Mouse (Mus musculus) intestine, postnatal 0 days (tissue): ENCODE data around the gene Tbcd. TPM values are rescaled to one million over a fixed set of nuclear protein-coding genes. Genes with fewer than 3 reads are reported as not detected.

ENCODE experiments used
- ATAC-seq: fragments of 200-750 bp; cut with Nextera tagmentation; 2 replicates; pipeline ENCODE4 v1.8.0; 2017; ENCODE audit warnings: mild to moderate bottlenecking, moderate TSS enrichment, moderate library complexity
- H3K27ac ChIP-seq: fragments of 300-500 bp; sonication (generic); 2 replicates; pipeline ENCODE4 v1.5.1; 2014; ENCODE audit warnings: mild to moderate bottlenecking, low read depth, low read length, moderate library complexity
- H3K27me3 ChIP-seq: fragments of 300-500 bp; sonication (generic); replicated peaks from 2 replicates; pipeline ENCODE4 v1.6.1; 2014; ENCODE audit warnings: low read length, mixed read lengths; ENCODE audit not compliant: control insufficient read depth, insufficient read depth
- H3K36me3 ChIP-seq: fragments of 300-500 bp; sonication (generic); 2 replicates; pipeline ENCODE4 v1.6.1; 2014; ENCODE audit warnings: mild to moderate bottlenecking, moderate library complexity; ENCODE audit not compliant: control insufficient read depth, insufficient read depth
- H3K4me1 ChIP-seq: fragments of 300-500 bp; sonication (generic); replicated peaks from 2 replicates; pipeline ENCODE4 v1.6.1; 2014; ENCODE audit warnings: antibody characterized with exemption, low read length, mixed read lengths; ENCODE audit not compliant: control insufficient read depth, insufficient read depth
- H3K4me2 ChIP-seq: fragments of 300-500 bp; sonication (generic); replicated peaks from 2 replicates; pipeline ENCODE4 v1.6.1; 2014; ENCODE audit warnings: low read depth, mild to moderate bottlenecking, moderate library complexity
- H3K4me3 ChIP-seq: fragments of 300-500 bp; sonication (generic); 2 replicates; pipeline ENCODE4 v1.5.1; 2014; ENCODE audit warnings: low read depth, low read length
- H3K9ac ChIP-seq: fragments of 300-500 bp; sonication (generic); 2 replicates; pipeline ENCODE4 v1.6.1; 2014; ENCODE audit warnings: mild to moderate bottlenecking, low read depth, low read length
- H3K9me3 ChIP-seq: fragments of 300-500 bp; sonication (generic); 2 replicates; pipeline ENCODE4 v1.6.1; 2016; ENCODE audit warnings: mixed run types; ENCODE audit not compliant: control insufficient read depth
- CTCF ChIP-seq: sonication (generic); IDR thresholded peaks from 2 replicates; pipeline ENCODE4 v1.5.1; 2016; ENCODE audit warnings: low read depth, mild to moderate bottlenecking, control low read depth, antibody characterized with exemption, moderate library complexity
- WGBS: fragments of 180-500 bp; shearing (Covaris S2); extraction: QIAGEN DNeasy Blood & Tissue Kit; methylation state at CpG from one replicate; pipeline ENCODE4 v1.1.7; 2014; 5-methylcytosine and 5-hydroxymethylcytosine counted together
- polyA plus RNA-seq: library from polyadenylated mRNA; unstranded; fragments of >200 nt; fragmentation: Nextera tagmentation; extraction: Ambion mirVana; gene quantifications from 2 replicates; pipeline ENCODE4 v1.2.1, GENCODE M21; 2015

The Tbcd gene
- polyA plus RNA-seq, 1 experiment from 2014 or later = 29.9 TPM

GRCm38 (mm10) chr11:121641501-121642145, 189.9 kb downstream of the Tbcd start:
- H3K27ac ChIP-seq = no peak overlapping the region
- no peaks in the 10 kb centered on the region for H3K27me3 ChIP-seq
- no peak for TF ChIP-seq CTCF
- no peak overlapping the region for H3K4me3 ChIP-seq
- H3K36me3 ChIP-seq = peaks cover 33% of the 10 kb centered on the region
- WGBS = 86% methylated on average over 2 of the region's 2 CpGs
- ATAC-seq = no peak
- no peak overlapping the region for H3K9ac ChIP-seq
- H3K4me2 ChIP-seq = no peak overlapping the region
- no peaks in the 10 kb centered on the region for H3K9me3 ChIP-seq
- H3K4me1 ChIP-seq = no peaks in the 10 kb centered on the region

GRCm38 (mm10) chr11:121645394-121645793, 193.6 kb downstream of the Tbcd start:
- WGBS = 93% methylated on average over 6 of the region's 6 CpGs
- no peak overlapping the region for H3K9ac ChIP-seq
- H3K36me3 ChIP-seq = peaks cover 16% of the 10 kb centered on the region; the same call in 1 of the 2 replicates

GRCm38 (mm10) chr11:121647321-121647720, 195.6 kb downstream of the Tbcd start:
- no peak for TF ChIP-seq CTCF

More at GRCm38 (mm10) chr11:121645394-121645793, 193.6 kb downstream of the Tbcd start:
- Histone ChIP-seq H3K4me1 (no peaks in the 10 kb centered on the region), H3K4me3 (no peak overlapping the region), H3K4me2 (no peak overlapping the region), H3K27me3 (no peaks in the 10 kb centered on the region), H3K27ac (no peak overlapping the region), H3K9me3 (no peaks in the 10 kb centered on the region)
- no peak for ATAC-seq
- no peak for TF ChIP-seq CTCF

GRCm38 (mm10) chr11:121648166-121648565, 196.4 kb downstream of the Tbcd start:
- H3K9ac ChIP-seq = no peak overlapping the region
- no peaks in the 10 kb centered on the region for H3K9me3 ChIP-seq
- no peak overlapping the region for H3K4me2 ChIP-seq
- 91% methylated on average over 5 of the region's 5 CpGs for WGBS
- H3K4me1 ChIP-seq = no peaks in the 10 kb centered on the region
- no peaks in the 10 kb centered on the region for H3K27me3 ChIP-seq
- no peak overlapping the region for H3K4me3 ChIP-seq
- ATAC-seq = no peak
- H3K36me3 ChIP-seq = peaks cover 14% of the 10 kb centered on the region
- no peak overlapping the region for H3K27ac ChIP-seq
- TF ChIP-seq CTCF = no peak

More at GRCm38 (mm10) chr11:121647321-121647720, 195.6 kb downstream of the Tbcd start:
- no peaks in the 10 kb centered on the region for H3K27me3 ChIP-seq
- H3K36me3 ChIP-seq = peaks cover 17% of the 10 kb centered on the region
- H3K4me2 ChIP-seq = no peak overlapping the region
- WGBS = 75% methylated on average over 9 of the region's 9 CpGs
- no peaks in the 10 kb centered on the region for H3K9me3 ChIP-seq
- H3K4me1 ChIP-seq = no peaks in the 10 kb centered on the region
- no peak overlapping the region for H3K27ac ChIP-seq
- ATAC-seq = no peak
- no peak overlapping the region for H3K9ac ChIP-seq
- H3K4me3 ChIP-seq = no peak overlapping the region

GRCm38 (mm10) chr11:121649900-121650299, 198.2 kb downstream of the Tbcd start:
- Histone ChIP-seq H3K4me1 (no peaks in the 10 kb centered on the region), H3K36me3 (peaks cover 14% of the 10 kb centered on the region), H3K4me3 (no peak overlapping the region), H3K27ac (no peak overlapping the region), H3K9me3 (no peaks in the 10 kb centered on the region), H3K4me2 (no peak overlapping the region), H3K9ac (no peak overlapping the region), H3K27me3 (no peaks in the 10 kb centered on the region)
- ATAC-seq = no peak
- TF ChIP-seq CTCF = peak; percentile 69
- WGBS = 58% methylated on average over 10 of the region's 10 CpGs

- Histone ChIP-seq H3K27me3 (no peaks in the 10 kb centered on the region), H3K9me3 (no peaks in the 10 kb centered on the region), H3K9ac (no peak overlapping the region), H3K4me2 (no peak overlapping the region), H3K4me3 (no peak overlapping the region), H3K36me3 (peaks cover 14% of the 10 kb centered on the region), H3K4me1 (no peaks in the 10 kb centered on the region), H3K27ac (no peak overlapping the region)
- TF ChIP-seq CTCF = no peak
- no peak for ATAC-seq
- WGBS = 83% methylated on average over 11 of the region's 11 CpGs
These were observed 198.9 kb downstream of the Tbcd start for GRCm38 (mm10) chr11:121650668-121651067.
